Mouse (Mus musculus): Measurements from ENCODE around the gene Fap. TPM values are rescaled to one million over a fixed set of nuclear protein-coding genes. Genes with fewer than 3 reads are reported as not detected.

Gene Fap
- polyA plus RNA-seq, 1 experiment from 2014 or later = 0.50 TPM

Other genes with a start within 250 kb of the Fap start
- gene Dpp4, start 161.8 kb downstream of the Fap start, polyA plus RNA-seq (2015; fragmentation: Nextera tagmentation; extraction: Ambion mirVana) = 2.6 and 3.8 TPM in 2 replicates
- gene Gcg, start 90.4 kb downstream of the Fap start, polyA plus RNA-seq (2015; fragmentation: Nextera tagmentation; extraction: Ambion mirVana) = 0.37 and 0.68 TPM in 2 replicates
- 0.93 and 0.97 TPM in 2 replicates for gene Ifih1, start 72.2 kb upstream of the Fap start, polyA plus RNA-seq (2015; fragmentation: Nextera tagmentation; extraction: Ambion mirVana)
- gene Gca, start 90.2 kb upstream of the Fap start, polyA plus RNA-seq (2015; fragmentation: Nextera tagmentation; extraction: Ambion mirVana) = 2.7 and 3.4 TPM in 2 replicates